Mouse (Mus musculus) frontal cortex, postnatal 14 days (tissue): ENCODE data around the gene Tbc1d4.
A peak's percentile ranks its signal among the peaks of the same experiment; 100 is the strongest.

Experiments used
- DNase-seq, 2 experiments: peaks; one replicate each; pipeline ENCODE4 v3.0.0; 2022; ENCODE audit warnings: low spot score in 2 of 2

Gene Tbc1d4

DNA sequence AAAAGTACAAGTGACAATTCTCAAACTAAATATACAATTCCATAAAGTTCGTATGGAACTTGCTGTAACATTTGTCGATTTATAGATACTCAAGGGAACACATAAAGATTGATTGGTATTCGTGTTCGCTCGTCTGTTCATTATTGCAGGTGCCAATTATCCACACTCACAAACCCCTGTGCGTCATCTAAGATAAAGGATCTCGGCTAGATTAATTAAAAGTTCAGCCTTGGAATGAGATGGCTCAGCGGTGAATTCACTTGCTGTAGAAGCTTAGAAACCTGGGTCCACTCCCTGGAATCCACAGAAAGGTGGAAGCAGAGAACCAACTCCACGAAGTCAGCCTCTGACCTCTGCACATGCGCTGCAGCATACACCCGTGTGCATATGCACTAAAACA, 107.5 kb downstream of the Tbc1d4 start:
- no peak for DNase-seq

DNA sequence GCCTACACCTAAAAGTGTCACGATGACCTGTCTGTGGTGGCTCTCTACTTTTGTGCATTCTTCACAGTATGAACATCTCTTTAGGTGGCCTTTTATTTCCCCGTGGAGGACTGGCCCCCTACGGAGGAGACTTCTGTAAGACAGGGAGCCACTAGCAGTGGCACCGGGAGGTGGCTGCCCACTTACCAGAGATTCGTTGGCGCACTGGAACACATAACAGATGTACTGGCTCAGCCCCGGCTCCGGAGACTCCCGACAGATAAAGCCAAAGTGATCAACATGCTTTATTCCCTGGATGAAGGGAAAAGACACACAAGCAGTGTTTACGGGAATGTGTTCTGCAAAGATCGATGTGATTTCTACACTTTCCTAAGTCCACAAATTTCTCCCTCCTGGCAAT, 108.2 kb downstream of the Tbc1d4 start:
- DNase-seq = no peak

DNA sequence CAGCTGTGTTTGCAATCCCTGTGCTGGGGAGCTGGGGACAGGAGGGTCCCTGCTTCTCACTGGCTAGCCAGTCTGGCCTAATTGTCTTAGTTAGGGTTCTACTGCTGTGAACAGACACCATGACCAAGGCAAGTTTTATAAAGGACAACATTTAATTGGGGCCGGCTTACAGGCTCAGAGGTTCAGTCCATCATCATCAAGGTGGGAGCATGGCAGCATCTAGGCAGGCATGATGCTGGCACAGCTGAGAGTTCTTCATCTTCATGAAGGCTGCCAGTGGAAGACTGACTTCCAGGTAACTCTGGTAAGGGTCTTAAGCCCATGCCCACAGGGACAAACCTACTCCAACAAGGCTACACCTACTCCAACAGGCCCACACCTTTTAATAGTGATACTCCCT, 109.2 kb downstream of the Tbc1d4 start:
- DNase-seq = no peak

DNA sequence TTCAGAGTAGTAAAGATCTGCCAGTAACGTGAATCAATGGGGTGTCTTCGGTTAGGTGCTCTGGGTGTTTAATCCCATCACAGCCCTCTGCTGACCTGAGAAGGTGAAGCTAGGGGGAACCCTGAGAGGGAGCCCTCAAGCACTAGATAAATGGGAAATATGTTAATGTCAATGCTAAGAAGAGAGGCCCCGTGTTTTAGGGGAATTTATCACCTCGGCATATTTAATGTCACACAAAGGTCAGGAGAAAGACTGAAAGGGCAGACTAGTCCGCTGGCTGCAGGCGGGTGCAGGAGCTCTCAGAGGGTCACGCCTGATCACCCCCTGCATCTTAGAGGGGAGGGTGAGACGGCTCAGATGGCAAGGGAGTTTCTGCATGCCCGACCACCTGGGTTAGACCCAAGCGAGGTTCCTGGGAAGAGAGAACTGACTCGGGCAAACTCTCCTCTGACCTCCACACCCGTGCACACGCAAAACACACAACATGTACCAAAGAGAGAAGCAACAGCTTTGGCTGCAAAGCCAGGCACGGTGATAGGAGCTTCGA, 120.7 kb downstream of the Tbc1d4 start:
- DNase-seq = no peak

DNA sequence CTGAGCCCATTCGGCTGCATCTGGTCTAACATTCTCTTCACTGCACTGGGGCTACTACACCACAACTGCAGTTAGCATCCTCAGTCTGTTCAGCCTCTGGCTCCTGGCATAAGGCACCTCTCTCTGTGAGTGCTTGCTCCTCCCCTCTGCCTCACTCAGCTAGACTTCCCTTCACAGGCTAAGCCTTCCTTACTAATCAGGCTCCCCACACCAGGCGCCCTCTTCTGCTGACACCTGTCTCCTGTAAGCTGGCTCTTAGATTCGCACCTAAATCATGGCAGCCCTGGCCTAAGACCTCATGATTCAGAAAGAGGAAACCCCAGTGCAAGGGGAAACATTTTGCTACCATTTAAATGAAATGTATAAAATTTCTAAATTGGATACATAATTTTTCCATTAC, 122.4 kb downstream of the Tbc1d4 start:
- no peak for DNase-seq

DNA sequence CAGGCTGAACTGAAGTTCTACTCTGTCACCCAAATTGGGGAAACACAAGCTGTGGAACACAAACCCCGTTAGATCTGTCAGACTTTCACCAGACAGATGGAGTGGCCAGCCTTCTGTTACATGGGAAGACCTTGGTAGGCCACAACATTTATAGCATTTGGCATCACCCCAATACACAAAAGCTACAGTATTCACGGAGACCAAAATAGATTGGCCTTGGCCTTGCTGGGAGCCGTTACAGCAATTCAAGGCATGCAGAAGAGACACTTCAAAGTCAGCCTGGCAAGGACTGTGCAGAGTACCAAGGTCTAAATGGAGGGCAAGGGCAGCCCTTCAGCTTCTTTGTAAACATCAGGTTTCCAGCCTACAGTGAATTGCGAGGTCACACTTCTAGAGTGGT, 125.8 kb downstream of the Tbc1d4 start:
- no peak for DNase-seq

DNA sequence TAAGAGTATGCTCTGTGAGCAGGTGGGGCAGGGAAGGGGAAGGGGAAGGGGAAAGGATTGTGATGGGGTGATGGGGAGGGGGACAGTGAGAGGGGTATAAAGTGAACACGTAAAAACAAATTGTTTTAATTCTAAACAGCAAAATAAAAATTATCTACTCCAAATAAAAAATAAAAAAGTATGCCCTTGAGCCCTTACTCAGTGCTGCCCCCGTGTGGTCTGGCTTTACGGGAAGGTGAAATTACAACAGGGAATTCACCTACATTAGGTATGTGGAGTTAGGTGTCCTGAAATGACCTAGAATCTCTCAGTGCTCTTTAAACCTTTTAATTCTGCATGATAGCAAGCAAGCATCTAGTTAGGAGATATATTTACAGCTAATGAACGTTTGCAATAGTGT, 126.7 kb downstream of the Tbc1d4 start:
- DNase-seq = no peak

DNA sequence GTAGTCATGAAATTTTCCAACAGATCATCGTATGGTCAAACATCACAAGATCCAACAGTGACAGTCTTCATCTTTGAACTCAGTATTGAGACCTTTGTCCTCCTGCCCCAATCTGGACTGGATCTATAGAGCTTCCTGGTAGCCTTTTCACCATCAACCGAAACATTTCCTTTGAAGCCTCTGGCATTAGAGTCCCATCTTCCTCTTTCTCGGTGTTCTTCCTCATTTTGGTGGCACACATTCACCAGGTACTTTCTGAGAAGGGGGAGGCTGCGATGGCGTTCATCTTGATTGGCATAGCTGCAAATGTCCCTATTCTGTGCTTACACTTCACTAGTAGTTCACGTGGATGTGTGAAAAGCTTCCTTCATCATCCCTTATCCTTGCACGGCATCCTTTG, 127.8 kb downstream of the Tbc1d4 start:
- no peak for DNase-seq

DNA sequence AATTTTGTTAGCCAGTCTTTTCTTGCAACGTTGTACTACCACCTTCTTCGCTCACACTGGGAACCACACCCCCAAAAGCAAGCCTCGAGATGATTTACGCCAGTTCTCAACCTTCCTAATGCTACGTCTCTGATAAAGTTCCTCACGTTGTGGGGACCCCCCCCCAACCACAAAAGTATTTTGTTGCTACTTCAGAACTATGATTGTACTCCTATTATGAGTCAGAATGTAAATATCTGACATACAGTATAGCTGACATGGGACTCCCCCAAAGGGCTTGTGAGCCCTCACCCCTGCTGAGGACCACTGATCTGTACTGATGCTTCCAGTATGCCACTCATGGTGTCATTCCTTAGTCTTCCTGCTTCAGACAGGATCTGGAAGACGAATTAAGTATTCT, 128.4 kb downstream of the Tbc1d4 start:
- DNase-seq = no peak

DNA sequence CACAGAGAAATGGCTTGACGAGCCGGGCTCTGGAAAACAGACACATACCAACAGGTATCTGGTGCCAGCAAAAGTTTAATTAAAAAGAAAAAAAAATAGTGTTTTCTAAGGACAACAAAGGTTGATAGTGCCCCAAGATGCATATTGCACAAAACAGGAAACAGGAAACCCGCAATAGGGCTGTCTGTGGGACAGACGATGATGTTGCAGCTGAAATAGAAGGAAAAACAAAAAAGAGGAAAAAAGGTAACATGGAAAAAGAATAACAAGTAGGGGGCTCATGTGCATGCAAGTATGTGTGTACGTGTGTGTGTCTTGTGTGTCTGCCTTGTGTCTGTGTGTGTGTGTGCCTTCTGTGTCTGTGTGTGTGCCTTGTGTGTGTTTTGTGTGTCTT, 131.2 kb downstream of the Tbc1d4 start:
- DNase-seq = no peak

DNA sequence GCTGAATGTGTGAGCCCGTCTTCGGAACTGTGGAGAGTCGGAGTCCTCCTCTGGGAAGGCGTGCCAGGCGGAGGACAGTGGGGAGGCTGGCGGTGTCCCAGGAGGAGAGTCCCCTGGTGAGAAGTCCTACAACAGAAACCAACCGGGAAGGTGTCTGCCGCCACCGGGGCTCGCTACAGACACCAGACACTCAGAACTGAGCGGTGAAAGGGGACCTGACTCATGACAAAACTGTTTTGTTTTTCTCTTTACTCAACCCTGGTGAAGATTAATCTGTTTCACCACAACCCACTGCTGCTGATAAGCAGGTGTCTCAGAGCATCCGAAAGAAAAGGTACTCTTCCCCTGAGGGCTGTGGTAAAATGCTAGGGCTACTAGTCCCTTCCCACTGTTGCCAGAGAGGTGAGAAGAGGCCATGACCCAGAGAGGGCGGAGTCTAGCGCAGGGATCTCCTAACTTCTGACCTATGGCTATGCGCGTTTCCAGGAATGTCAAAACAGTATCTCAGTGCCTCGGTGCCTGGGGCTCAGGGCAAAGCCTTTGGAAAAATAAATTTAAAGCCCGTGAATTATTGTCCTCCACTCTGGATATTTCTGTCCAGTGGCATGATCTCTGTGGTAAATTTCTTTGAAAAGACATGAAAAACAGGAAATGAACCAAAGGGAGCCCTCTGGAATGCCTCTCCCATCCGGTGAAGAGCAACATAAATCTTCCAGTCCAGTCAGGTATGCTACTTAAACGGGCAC, 131.7 kb downstream of the Tbc1d4 start:
- no peak for DNase-seq

DNA sequence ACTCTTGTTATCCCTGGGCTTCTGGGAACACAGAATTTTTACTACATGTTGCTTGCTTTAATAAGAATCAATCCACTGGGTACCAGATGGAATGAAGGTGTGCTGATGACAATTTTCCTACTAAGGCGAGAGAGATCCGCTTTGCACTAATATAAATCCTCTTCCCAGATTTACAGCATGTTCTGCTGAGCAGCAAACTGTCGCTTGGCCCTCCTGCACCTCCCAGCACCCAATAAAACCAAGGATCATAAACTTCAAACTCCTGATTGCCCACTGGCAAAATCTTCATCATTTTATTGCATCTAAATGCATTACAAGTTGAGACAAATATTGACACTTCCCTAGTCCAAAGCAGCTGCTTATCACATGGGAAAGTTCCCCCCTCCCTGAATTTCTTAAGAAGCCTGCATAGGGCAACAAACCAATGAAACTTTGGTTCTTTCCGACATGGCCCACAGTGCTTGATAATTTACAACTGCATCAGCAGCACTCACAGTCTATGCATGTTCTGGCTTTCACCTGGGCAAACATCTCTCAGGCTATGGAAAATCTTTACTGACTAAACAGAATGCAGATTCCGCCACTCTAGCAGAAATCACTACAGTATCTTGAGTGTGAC, 139.4 kb downstream of the Tbc1d4 start:
- no peak for DNase-seq

DNA sequence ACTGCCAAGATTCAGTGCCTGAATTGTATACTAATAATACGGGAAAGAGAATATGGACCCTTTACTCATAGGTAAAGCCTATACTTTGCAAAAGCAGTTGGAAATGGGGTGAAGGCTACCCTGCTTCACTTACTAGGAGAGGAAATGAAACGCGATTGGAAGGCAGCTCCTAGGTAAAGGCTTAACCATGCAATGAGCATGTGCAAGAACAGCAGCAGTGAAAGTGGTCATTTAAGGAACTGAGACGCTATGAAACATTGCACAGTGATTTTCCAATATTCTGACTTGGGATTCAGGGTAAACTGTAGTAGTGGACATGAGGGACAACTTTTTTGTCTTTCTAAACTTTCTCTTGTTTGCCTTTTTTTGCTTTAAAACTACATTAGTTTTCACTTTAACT, 140.8 kb downstream of the Tbc1d4 start:
- no peak for DNase-seq

DNA sequence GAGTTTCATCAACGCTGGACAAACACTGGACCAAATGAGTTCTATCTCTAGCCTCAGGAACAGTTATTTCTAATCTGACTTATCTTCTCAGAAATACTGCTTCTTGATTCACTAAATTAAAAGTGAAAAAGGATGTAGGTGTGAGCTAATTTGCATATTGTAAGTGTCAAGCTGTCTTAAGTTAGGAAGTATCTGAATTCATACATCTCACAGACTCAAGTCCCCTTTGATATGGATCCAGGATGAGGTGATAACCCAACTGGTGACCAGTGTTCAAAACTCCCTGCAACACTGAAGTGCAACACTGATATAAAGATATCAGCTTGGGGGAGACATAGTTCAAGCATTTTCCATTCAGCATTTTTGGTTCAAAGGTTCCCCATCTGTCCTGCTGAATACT, 141.5 kb downstream of the Tbc1d4 start:
- DNase-seq = no peak

DNA sequence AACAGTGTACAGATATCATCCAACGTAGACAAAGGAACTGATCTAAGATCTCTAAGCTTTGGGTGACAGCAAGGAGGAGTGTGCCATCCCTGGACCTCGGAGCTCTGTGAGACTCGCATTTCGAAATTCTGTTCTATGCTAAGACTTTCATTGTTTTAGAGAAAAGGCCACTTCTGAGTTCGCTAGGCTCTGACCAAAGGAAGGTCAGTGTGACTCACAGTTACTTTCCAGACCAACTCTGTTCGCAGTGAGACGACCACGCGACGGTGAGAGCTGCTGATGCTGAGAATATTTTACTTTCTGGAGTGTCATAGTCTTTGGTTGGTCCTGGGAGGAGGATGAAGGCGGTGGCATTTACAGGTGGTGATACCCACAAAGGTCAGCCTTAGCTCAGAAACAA, 142.5 kb downstream of the Tbc1d4 start:
- no peak for DNase-seq

DNA sequence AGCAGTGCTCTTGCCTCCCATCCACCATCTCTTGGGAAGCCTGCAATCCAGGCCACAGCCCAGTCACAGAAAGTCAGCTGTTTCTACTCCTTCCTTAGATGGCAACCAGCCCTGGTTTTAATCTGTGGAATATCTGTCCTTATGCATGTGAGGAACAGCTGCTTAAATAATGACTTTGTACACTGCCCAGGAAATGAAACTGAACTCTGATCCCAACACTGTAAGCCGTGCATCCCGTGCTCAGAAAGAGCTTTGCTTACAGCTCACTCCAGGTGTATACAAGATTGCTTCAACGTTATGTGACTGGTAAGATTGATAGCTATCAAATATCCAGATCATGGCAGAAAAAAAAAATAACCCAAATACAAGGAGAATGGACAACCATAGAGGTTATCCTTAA, 143.1 kb downstream of the Tbc1d4 start:
- DNase-seq = no peak

DNA sequence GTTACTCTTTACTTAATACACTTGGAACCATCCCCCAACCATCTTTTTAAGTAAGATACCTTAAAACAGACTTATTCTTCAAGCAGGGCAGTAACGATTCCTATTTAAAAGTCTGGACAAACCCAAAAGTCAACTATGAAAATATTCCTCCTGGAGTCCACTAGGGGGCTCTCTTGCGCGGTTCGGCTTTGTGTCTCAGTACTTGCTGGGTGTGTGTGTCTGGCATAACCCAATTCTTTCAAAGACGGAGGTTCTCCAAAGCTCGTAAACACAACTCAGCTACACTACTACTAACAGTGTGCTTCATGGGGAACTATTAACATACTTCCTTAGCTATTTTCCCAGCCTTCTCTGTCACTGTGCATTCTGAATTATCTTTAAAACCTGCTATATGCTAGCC, 148.2 kb downstream of the Tbc1d4 start:
- peak in 1 of 2 experiments; percentile 37 for DNase-seq

DNA sequence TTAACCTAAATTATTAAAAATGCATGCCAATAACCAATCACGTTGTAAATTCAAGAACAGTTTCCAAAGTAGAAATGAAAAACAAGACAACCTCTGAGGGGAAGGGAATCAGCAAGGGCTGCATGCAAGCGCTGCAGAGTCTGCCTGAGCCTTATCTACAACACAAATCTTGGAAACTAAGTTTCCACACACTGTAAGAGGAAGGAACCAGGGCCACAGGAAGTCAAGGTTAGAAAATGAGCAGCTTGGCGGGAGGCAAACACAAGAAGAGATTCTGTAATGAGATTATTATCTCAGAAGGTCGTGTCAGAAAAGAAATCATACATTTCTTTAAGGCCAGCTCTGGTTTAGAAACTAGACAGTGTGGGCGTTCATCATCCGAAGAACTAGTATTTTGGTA, 156.1 kb downstream of the Tbc1d4 start:
- no peak for DNase-seq

DNA sequence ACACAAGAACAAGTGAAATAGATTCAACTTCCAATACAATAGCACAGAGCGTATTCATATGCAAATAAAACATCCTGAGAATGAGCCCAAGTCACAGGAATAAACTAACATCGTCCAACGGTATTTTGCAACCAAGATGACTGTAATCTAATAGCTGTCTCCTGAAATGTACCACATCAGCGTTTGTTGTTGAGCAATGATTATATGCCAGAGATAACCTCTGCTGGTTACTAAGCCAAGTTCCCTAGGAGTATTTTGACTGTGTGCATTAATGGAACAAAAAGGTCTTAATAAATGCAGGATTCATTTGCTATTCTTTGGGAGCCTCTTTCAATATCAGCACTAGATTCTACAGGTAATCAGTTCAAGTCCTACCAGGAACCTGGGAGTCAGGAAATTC, 161.1 kb downstream of the Tbc1d4 start:
- no peak for DNase-seq

DNA sequence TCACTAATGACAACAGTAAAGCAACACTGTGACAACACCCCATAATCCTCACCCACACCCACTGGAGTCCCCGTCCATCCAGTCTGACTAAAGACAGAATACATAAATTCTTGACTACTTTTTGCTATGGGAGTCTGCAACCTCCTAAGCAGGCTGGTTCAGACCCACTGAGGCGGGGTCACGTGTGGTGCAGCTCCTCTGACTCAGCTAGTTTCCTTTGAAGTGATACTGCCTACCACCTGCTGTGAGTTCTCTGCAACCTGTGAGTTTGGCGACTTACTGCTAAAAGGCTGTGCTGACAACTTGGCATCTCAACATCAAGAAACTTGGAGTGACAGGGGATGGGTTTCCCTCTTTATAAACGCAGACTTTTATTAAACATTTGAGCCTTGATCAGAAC, 163.8 kb downstream of the Tbc1d4 start:
- no peak for DNase-seq

DNA sequence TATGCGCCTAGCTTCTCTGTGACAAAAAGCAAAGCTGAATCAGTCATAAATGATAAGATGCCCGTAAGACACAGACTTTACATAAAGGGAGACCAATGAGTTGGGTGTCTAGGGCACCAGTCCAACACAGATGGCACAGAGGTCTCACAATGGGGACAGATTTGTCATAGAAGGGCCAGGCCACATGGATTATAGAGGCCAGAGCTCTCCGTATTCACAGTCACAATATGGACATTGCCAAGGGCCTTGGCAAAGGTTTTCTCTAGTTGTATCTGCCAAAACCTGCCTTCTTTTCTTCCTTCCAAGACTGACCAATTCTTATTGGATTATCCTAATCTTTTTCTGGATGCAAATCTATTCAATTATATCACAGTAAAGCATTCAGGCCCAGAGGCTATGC, 171.1 kb downstream of the Tbc1d4 start:
- DNase-seq = no peak

DNA sequence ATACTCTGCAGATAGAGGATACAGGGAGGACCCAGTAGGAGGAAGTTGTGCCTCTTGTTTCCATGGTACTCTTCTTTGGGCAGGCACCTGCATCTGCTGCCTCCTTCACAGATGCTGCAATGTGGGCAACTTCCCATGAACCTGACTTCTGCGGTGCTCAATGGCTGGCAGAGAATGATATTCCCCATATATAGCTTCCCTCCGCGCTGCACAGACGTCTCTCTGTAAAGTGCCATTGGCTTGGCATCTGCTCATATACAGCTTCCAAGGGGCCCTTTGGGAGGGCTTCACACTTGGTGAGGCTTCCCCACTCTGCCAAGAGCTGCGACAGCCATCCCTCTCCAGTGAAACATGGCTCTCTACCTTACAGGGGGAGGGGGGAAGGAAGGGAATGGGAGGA, 178.5 kb downstream of the Tbc1d4 start:
- DNase-seq = peak in 1 of 2 experiments; percentile 13

DNA sequence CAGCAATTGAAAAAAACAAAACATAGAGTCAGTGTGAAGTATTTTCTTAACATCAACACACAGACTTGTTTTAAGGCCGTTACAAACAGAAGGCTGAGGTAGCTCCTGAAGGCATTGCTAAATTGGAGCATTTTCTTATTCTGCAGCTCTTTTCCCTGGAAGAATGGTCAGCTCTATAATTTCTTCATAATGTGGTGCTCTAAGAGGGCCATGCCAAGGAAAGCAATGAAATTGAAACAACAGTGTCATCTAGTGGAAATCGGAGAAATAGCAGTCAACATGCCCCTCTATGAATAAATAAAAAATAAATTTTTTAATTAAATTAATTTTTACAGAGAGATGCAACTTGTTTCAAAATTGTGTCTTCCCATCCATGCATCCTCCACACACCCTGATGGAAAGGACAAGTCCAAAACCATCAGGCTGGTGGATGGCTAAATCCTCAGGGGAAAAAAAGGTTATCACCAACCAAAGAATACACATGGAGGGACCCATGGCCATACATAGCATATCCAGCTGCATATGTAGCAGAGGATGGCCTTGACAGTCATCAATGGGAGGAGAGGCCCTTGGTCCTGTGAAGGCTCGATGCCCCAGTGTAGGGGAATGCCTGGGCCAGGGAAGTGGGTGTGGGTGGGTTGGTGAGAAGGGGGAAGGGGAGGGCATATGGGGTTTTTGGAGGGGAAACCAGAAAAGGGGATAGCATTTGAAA, 180.0 kb downstream of the Tbc1d4 start:
- no peak for DNase-seq
